Mouse (Mus musculus): ENCODE results near the gene Atpif1. TPM values are rescaled to one million over a fixed set of nuclear protein-coding genes. Genes with fewer than 3 reads are reported as not detected.
"Not testable (repeated sequence)": the region's sequence is repeated elsewhere in the genome, so short reads cannot be mapped to it uniquely, and the experiment has no call there.

Gene Atpif1
- polyA plus RNA-seq, 1 experiment: 352 TPM

DNA sequence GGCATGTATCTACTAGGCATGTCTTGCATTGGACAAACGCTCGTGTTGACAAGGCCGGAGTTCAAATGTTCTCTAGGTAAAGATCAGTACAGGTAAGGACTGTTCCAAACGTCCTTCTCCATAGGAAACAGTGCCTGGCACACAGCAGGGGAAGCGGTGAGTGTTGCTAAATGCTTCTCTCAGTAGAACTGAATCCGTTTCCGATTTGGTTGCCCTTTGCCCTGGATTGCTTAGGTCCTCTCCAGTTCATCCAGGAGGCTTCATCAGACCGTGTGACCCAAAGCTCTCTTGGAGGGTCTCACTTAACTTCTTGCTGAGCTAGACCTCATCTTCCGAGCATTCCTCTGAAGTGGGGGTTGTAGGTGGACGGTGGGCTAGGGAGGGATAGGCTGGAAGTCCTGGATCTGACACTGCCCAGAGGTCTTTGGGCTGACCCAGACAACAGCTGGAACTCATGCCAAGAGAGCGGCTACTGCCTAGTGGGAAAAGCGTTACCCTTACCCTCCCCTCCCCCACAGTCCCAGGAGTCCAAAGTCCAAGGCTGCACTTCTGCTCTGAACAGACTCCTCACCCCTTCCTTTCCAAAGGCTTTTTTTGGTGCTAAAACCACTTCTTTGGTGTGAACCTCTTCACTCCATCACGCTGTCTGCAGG, 50.4 kb downstream of the Atpif1 start:
- no peaks in the 10 kb centered on the region for H3K9me3 ChIP-seq
- H3K36me3 ChIP-seq (replicated peaks; ENCODE audit: low read length): no peaks in the 10 kb centered on the region
- no peaks in the 10 kb centered on the region for H3K27me3 ChIP-seq (replicated peaks)
- H3K4me1 ChIP-seq: peaks cover 13% of the 10 kb centered on the region; the same call in 1 of the 2 replicates
- TF ChIP-seq GATA1 (IDR thresholded peaks at IDR 0.05; ENCODE audit: borderline replicate concordance, low read length): no peak
- no peak for TF ChIP-seq FLI1 (IDR thresholded peaks at IDR 0.05; ENCODE audit: low read length)
- H3K4me3 ChIP-seq (replicated peaks): no peak overlapping the region

DNA sequence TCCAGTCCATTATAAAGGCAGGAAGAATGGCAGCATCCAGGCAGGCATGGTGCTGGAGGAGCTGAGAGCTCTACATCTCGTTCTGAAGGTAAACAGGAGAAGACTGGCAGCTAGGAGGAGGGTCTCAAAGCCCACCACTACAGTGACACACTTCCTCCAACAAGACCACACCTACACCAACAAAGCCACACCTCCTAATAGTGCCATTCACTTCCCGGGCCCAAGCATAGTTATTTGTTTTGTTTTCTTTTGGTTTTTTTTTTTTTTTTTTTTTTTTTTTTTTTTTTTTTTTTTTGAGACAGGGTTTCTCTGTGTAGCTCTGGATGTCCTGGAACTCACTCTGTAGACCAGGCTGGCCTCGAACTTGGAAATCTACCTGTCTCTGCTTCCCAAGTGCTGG, 51.4 kb downstream of the Atpif1 start:
- not testable (repeated sequence) for H3K27me3 ChIP-seq (replicated peaks); H3K36me3 ChIP-seq (replicated peaks; ENCODE audit: low read length); H3K9me3 ChIP-seq; H3K4me3 ChIP-seq (replicated peaks)
- peaks cover 11% of the 10 kb centered on the region; the same call in 1 of the 2 replicates for H3K4me1 ChIP-seq

Other genes starting within 250 kb of the Atpif1 start
- gene Rab42, start 230.3 kb downstream of the Atpif1 start, polyA plus RNA-seq (2012; ENCODE audit: insufficient read depth, low replicate concordance): not detected in 2 replicates
- gene Trnau1ap, start 204.1 kb downstream of the Atpif1 start, polyA plus RNA-seq (2012; ENCODE audit: insufficient read depth, low replicate concordance): 20.9 and 58.9 TPM in 2 replicates
- 1.2 and 16.4 TPM in 2 replicates for gene Rcc1, start 180.1 kb downstream of the Atpif1 start, polyA plus RNA-seq (2012; ENCODE audit: insufficient read depth, low replicate concordance)
- gene Phactr4, start 111.2 kb downstream of the Atpif1 start, polyA plus RNA-seq (2012; ENCODE audit: insufficient read depth, low replicate concordance): 2.1 and 3.0 TPM in 2 replicates
- 2.3 and 2.7 TPM in 2 replicates for gene Med18, start 69.7 kb downstream of the Atpif1 start, polyA plus RNA-seq (2012; ENCODE audit: insufficient read depth, low replicate concordance)
- gene Sesn2, start 23.2 kb downstream of the Atpif1 start, polyA plus RNA-seq (2012; ENCODE audit: insufficient read depth, low replicate concordance): 23.7 and 27.2 TPM in 2 replicates
- 96.7 and 198 TPM in 2 replicates for gene Dnajc8, start 1.9 kb upstream of the Atpif1 start, polyA plus RNA-seq (2012; ENCODE audit: insufficient read depth, low replicate concordance)
- gene Ptafr, start 30.4 kb upstream of the Atpif1 start, polyA plus RNA-seq (2012; ENCODE audit: insufficient read depth, low replicate concordance): 3.1 TPM in 1 of 2 replicates, not detected in the other
- gene Eya3, start 105.3 kb upstream of the Atpif1 start, polyA plus RNA-seq (2012; ENCODE audit: insufficient read depth, low replicate concordance): 2.0 and 2.9 TPM in 2 replicates
- 0.26 TPM in 1 of 2 replicates, not detected in the other for gene Xkr8, start 198.9 kb upstream of the Atpif1 start, polyA plus RNA-seq (2012; ENCODE audit: insufficient read depth, low replicate concordance)
- 0.38 TPM in 1 of 2 replicates, not detected in the other for gene Smpdl3b, start 223.6 kb upstream of the Atpif1 start, polyA plus RNA-seq (2012; ENCODE audit: insufficient read depth, low replicate concordance)
- 15.4 and 20.1 TPM in 2 replicates for gene Rpa2, start 234.7 kb upstream of the Atpif1 start, polyA plus RNA-seq (2012; ENCODE audit: insufficient read depth, low replicate concordance)

Measured in megakaryocyte, embryonic 14.5 days (primary cell).